Mouse (Mus musculus) layer of hippocampus, adult 9-11 months (tissue): Measurements from ENCODE around the gene Ptprcap.

ENCODE experiments used
- DNase-seq: peaks from one replicate; pipeline ENCODE4 v3.0.0; 2022

Gene Ptprcap

GRCm38 (mm10) chr19:4169378-4169784 lies 16.0 kb downstream of the Ptprcap start:
- peak; percentile 99 for DNase-seq

GRCm38 (mm10) chr19:4169810-4170209 lies 16.4 kb downstream of the Ptprcap start:
- DNase-seq = no peak

DNA sequence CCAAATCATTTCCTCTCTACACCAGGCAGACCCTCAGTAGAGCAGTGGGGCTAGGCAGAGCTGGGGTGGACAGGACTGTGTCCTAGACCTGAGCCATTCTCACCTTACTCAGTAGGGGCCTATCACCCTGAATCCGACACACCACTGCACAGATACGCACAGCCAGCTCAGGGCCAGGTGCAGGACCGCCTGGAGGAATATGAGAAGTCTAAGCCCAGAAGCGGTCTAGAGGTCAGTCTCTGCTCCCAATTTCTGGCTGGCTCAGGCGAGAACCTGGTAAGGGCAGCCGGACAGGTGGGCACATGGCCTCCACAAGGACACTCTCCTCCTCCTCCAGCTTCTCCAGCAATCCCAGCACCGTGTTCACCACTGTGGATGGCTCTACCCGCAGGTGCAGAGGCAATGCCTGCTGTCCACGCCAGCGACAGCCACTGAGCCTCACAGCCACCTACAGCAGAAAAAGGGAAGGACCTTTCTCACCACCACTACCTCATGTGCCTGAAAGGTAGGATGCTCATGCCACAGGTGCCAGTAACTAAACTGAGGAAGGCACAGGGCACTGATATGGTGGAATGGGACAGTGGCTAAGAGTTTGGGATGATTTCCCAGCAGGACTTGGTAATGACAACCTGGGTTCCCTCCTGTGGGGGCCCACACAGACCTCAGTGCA lies 17.5 kb downstream of the Ptprcap start:
- DNase-seq = no peak

DNA sequence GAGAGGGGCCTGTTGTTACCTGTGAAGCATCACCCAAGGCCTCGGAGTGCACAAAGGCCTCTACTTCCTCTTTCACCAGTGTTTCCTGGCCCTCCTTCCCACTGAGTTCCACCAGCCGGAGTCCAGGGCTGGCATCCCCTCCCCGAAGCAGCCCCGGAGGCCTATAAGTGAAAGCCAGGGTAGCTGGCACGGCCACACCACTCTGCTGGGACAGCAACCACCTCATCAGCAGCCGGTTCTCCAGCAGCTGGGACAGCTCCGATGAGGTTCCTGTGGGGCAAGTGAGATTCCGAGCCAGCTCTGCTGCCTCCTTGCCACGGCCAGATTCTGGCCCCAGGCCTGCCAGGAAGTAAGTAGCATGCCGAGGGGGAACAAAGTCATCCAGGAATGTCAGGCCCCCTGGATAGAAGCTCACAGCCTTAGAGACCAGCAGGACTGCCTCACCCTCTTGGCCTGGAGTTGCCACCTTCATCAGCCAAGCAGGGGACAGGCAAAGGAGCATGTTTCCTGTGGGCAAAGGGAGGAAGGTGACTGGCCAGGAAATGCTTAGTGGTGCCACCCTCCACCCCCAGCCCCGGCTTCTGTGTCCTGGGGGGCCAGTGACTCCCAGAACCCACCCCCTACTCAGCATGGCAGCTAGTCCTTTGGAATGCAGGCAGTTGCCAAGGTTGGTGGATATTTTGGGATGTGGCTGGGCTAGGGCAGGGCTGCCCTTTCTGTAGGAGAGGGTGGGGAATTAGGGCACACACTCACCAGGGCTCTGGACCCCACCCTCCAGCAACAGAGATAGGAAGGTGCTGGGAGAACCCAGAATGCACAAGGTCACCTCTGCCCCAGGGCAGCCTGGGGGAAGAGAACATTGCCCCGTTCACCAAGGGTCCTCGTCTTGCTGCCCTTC lies 18.2 kb downstream of the Ptprcap start:
- DNase-seq = no peak

DNA sequence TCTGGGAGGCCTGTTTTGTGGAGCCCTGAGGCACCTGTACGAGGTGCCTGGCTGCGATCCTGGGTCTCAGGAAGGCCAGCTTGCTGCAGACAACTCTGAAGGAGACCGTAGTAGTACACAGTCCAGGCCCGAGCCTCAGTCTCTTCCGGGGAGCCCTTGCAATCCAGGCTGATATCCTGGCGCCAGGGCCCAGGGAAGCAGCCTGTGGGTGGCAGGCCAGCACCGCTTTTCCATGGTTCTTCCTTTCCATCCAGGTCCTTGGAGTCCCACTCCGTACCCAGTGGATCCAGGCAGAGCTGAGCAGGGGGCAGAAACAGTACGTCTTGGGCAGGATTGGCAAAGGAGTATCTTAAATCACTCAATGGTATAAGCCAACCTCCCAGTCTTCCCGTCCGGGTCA lies 19.5 kb downstream of the Ptprcap start:
- DNase-seq = no peak

DNA sequence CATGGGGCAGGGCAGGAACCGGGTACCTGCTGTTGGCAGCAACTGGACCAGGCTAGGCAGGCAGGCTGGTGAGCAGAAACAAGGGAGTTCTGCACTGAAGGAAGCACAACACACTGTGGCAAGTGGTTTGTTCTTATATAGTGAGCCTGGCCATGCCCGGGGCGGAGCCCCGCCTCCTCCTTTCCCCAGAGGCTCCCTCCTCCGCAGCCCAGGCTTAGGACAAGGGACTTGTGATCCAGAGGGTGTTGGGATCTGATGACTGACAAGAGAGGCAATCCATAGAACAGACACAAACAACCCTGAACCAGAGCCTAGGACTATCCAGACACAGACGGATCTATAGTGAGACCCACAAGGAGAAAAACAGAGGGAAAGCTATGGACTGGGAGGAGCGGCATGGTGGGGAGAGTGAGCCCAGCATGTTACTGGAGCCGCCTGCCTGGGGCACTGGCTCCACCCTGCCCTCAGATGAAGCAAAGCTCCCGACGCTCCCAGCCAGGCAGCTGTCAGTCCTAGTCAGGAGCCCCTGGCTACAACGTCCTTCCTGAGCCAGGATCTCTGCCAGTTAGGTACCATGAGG lies 22.1 kb downstream of the Ptprcap start, which contains the start of gene Carns1:
TSS of gene Carns1 (minus strand) at position 112 of the 580 bp plus-strand sequence.
- peak; percentile 62 for DNase-seq

DNA sequence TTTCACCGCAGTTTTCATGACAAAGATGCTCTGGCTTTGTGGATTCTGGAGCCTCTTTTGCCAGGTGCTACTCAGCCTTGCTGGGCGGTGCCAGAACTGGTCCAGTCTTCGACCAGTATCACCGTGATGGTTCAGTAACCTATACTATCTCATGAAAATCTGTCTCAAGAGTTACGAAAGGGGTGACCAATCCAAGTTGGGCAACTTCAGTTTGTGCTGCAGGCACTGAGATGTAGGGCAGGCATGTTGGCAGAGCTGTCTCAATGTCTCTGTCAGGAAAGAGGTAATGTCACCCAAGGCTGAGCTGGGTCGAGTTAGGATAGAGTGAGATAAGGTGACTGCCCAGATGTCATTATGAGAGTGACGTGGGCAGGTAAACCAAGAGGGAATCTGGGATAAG lies 27.0 kb downstream of the Ptprcap start:
- DNase-seq = no peak

DNA sequence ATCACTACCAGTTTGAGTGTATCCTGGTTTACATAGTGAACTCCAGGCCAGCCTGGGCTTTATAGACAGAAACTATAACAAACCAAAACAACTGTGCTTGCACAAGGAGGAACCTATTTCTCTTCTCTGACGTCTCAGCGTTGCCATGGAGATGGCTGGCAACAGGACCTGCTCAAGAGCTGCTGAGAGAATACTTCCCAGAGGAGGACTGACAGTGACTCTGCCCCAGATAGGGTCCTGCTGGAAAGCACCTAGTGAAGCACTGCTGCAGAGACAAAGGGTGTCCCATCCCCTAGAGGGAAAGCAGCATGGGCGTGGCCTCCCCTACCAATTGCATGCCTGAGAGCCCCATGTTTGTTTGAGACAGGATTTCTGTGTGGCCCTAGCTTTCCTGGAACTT lies 28.5 kb downstream of the Ptprcap start:
- peak; percentile 87 for DNase-seq

GRCm38 (mm10) chr19:4183689-4184088 lies 30.3 kb downstream of the Ptprcap start:
- DNase-seq = peak; percentile 67

GRCm38 (mm10) chr19:4184976-4185975 lies 31.9 kb downstream of the Ptprcap start:
- DNase-seq = no peak

GRCm38 (mm10) chr19:4187303-4187702 lies 33.9 kb downstream of the Ptprcap start:
- DNase-seq = no peak

GRCm38 (mm10) chr19:4189051-4189620 lies 35.7 kb downstream of the Ptprcap start:
- DNase-seq = no peak

- no peak for DNase-seq
Measured at GRCm38 (mm10) chr19:4190831-4191334, 37.5 kb downstream of the Ptprcap start, which contains the start of gene Tbc1d10c. Gene Tbc1d10c, minus strand, starts transcription at chr19:4191284.

DNA sequence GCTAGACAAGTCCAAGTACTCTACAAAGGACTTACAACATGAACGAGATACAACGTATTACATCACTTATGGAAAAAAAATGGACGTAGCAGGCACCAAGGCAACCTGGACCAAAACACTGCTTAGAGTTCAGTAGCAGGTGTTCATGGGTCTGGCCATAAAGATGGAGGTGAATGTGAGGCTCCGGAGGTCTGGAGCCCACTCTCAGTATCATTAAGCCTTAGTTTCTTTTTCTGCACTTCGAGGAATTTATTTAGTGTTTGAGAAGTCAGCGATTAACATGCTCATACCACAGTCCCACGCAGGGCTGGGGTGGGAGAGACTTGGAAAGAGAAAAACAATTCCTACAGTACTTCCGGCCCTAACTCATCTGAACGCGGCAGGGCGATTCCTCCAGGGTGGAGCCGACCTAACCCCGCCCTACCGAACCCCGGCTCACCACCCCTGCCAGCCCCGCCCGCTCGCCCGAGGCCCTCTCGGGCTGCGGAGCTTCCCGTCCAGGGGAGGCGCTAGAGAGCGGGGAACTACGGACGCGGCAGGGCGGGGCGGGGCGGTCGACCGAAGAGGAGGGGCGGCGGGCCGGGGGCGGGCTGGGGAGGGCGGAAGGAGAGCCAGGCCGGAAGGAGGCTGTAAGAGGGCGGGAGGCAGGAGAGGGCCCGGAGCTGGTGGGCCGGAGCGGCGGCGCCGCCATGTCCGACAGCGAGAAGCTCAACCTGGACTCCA lies 38.3 kb downstream of the Ptprcap start, which contains the start of gene Ppp1ca:
TSS of gene Ppp1ca (plus strand) at position 538 of the 723 bp plus-strand sequence.
- DNase-seq = peak; percentile 92

GRCm38 (mm10) chr19:4192251-4192985 lies 39.0 kb downstream of the Ptprcap start:
- DNase-seq = no peak

DNA sequence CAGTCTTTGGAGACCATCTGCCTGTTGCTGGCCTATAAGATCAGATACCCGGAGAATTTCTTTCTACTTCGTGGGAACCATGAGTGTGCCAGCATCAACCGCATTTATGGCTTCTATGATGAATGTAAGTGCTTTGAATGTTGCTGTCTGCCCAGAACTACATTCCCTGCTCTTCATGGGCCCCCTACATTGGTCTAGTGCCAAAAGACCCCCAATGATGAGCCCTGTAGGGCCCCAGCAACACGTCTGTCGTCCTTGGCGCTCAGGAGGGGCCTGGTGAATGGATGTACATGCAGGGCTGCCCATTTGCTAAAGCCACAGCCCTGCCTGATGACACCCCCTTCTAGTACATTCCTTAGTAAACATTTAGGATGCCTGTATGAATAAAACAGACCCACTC lies 39.7 kb downstream of the Ptprcap start:
- no peak for DNase-seq

DNA sequence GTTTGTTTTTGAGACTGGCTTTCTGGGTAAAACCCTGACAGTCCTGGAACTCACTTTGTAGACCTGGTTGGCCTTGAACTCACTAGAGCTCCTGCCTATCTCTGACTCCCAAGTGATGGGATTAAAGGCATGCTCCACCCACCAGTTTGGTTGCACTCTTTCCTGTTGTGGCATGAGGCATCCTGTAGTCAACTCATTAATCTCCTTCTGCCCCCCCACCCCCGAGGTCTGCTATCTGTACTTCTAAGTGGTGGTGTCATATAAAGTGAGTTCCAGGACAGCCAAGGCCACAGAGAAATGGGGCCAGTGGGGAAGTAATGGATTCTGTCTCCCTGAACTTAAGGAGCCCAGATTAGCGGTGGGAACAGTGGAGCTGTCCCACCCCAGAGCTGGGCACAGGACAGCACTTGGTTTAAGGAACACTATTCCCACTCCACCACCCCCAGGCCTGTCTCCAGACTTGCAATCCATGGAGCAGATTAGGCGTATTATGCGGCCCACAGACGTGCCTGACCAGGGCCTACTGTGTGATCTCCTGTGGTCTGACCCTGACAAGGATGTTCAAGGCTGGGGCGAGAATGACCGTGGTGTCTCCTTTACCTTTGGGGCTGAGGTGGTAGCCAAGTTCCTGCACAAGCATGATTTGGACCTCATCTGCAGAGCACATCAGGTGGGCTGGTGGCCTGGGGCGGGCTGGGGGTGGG lies 40.8 kb downstream of the Ptprcap start:
- no peak for DNase-seq

- DNase-seq = no peak
Measured at GRCm38 (mm10) chr19:4194776-4195650, 41.6 kb downstream of the Ptprcap start.
